Mouse (Mus musculus): Measurements from ENCODE around the gene Dpf3.

DNA sequence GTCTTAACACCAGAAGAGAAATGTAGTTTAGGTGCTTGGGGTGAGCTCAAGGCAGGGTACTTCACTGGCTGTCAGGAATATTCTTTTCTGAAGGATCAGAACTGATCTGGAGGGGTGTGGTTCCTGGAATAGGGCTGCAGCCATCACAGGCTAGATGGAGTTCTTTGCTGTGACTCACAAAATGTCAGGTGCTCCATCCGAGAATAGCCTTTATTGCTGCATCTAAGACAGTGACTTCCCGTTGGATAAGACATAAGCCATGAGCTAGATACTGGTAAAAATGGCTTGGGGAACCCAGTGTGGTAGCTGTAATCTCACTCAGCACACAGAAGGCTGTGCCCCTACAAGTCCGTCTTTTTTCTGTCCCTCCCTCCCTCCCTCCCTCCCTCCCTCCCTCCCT lies 46.7 kb upstream of the Dpf3 start:
- TF ChIP-seq TAL1 (IDR thresholded peaks at IDR 0.05; ENCODE audit: low read length) (no peak), GATA1 (IDR thresholded peaks at IDR 0.05; ENCODE audit: low read length) (no peak)

All from erythroblast, embryonic 14.5 days (primary cell).